Mouse (Mus musculus): Measurements from ENCODE around the gene Otub2. TPM values are rescaled to one million over a fixed set of nuclear protein-coding genes. Genes with fewer than 3 reads are reported as not detected.

Otub2 gene
- total RNA-seq, 2 experiments from 2014 or later = 3.4 to 3.9 TPM

DNA sequence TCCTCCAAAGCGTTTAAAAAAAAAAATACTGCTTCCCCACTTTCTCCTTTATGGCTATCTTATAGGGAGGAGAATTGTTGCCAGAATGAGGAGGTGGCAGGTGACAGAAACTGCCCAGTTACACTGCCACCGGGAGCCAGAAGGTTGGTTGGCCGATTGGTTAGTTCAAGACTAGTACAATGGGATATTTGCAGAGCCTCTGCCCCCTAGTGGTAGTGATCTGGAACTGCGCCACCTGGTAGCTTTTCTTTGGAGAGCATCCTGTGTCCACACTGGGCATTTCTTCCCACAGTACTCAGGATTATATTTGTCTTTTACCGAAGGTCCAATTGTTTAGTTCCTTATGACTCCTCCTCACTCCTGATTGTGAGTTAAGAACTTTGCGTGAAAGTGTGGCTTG lies 16.8 kb upstream of the Otub2 start:
- peak; percentile 64 to 79 for DNase-seq

DNA sequence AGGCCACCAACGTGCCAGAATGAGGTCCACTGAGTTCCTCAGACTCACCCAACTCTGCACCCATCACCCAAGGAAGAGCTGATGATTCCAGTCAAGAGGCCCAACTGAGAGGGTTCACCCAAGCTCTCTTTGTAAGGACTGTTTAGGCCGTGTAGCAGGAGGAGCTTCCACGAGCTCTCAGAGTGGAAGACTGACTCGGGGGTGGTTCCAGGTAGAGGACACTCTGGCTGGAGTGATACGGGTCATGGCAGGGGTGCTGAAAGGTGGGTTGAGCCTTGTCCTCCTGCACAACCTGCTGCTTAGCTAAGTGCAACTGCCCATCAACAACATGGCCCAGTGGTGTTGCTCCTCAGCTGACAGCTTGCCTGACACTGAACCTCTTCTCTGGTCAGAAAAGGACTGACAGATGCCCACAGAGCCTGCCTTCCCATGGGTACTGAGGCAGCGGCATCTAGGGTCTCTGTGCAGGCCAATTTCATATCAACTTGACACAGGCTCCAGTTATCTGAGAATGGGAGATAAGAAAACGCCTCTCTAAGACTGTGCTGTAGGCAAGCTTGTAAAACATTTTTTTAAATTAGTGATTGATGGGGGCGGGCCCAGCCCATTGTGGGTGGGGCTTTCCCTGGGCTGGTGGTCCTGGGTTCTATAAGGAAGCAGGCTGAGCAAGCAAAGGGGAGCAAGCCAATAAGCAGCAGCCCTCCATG lies 14.8 kb upstream of the Otub2 start:
- no peak for DNase-seq

DNA sequence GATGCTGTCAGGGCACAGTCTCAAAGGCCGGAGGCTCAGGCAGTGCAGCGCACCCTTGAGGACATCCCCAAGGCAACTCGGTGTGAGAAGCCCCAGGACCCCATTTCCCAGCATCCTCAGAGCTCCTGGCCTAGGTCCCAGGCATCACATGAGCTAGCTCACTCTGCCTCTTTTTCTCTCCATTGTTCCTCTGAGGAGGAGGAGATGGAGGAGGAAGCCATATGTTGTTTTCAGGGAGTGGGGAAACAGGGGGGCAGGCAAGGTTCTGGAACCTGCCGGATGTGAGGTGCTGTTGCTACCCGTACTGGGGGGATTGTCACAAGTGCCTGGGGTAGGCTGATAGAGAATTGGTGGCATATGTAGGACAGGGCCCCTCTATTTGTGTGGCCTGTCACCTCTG lies 12.4 kb upstream of the Otub2 start:
- DNase-seq = no peak

DNA sequence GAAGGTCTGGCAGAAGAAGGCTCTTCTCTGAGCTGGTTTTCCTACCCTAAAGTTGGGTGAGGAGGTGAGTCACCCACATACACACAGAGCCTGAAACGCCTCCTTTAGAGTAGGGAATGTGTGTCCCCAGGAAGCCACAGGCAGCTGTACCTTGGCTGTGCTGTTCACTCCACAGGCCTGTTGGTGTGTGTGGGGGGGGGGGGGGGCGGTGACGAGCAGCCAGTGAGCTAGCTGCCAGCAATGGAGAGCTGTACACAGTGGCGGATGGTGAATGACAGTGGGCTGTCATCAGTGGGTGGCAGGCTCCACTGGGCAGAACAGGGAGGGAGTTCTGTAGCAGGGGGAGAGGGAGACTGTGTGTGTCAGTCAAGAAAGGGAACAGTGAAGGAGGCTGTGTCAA lies 11.7 kb upstream of the Otub2 start:
- DNase-seq = no peak

DNA sequence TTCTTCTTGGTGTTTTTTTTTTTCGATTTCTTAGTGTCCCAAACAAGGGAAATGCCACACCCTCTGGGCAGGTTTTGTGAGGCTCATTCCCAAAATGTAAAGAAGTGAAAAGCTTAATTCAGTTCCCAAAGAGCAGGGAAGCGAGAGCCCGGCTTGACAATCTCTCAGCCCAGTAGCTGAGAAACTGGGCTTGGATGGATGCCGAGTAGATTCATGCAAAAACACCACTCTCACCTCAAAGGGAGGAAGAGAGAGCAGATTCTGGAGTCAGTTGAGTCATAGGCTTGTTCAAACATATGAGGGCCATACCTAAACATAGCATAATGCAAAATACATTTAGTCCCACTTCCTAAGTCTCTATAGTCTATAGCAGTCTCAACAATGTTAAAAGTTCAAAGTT lies 8.3 kb upstream of the Otub2 start:
- no peak for DNase-seq

DNA sequence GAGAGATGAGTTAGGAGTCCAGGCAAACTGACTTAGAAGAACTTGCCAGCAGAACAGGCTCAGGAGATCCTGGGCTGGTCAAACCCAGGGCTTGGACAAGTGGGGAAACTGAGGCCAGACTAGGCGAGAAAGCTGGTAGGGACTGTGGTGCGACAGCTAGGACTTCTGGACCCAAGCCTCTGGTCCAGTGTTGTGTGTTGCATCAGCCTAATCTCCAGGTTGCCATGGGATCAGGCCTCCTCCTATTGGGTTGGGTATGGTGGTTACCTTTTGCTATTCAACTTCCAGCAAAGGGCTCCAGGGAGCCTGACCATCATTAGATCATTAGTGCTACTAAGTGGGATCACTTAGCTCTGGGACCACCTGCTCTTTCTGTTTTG lies 856 bp downstream of the Otub2 start:
- no peak for DNase-seq

DNA sequence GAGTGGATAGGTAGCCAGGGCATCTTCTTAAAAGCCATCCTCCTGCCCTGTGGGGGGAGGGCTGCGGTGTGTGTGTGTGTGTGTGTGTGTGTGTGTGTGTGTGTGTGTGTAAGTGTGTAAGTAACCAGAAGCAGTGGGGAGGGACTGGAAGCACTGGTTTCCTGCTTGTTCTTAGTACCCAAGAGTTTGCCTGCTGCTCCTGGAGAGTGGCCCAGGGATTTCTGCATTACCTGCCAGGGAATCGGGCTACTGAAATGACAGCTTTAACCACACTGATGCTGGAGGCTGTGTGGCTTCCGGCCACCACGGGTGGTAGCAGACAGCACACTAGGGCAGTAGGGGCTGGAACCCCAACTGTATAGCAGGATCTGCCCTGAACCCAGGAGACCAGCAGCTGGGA lies 1.5 kb downstream of the Otub2 start:
- DNase-seq = no peak

DNA sequence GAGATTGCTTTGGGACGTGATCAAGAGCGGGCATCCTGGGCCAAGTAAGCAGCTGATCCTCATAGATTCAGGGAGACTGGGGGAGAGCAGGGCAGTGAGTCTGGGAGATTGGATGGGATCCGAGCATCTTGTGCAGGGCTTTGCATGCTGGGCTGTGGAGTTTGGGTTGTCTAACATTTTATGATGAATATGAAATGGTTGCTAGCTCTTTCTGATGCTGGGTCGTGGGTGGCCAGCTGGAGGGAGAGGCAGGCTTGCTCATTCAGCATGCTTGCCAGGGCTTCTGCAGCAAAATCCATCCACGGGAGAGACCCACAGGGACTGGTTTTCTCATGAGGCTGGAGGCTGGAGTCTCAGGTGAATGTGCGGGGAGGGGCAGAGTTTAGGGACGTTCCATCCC lies 2.6 kb downstream of the Otub2 start:
- no peak for DNase-seq

DNA sequence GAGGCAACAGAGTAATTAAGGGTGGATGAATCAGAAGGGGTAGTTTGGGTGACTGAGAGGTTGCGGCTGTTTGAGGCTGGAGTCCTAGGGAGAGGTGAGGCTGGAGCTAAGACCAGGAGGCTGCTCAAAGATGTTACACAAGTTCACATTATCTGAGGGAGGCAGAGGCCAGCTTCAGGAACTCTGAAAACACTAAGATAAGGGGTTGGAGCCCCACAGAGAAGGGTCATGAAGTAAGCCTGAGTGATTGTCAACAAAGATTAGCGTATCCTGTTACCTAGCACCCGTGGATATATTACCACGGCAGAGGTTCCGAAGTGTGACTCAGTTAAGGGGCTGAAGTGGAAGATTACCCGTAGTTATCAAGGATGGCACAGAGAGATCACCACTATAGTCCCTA lies 5.0 kb downstream of the Otub2 start:
- no peak for DNase-seq

DNA sequence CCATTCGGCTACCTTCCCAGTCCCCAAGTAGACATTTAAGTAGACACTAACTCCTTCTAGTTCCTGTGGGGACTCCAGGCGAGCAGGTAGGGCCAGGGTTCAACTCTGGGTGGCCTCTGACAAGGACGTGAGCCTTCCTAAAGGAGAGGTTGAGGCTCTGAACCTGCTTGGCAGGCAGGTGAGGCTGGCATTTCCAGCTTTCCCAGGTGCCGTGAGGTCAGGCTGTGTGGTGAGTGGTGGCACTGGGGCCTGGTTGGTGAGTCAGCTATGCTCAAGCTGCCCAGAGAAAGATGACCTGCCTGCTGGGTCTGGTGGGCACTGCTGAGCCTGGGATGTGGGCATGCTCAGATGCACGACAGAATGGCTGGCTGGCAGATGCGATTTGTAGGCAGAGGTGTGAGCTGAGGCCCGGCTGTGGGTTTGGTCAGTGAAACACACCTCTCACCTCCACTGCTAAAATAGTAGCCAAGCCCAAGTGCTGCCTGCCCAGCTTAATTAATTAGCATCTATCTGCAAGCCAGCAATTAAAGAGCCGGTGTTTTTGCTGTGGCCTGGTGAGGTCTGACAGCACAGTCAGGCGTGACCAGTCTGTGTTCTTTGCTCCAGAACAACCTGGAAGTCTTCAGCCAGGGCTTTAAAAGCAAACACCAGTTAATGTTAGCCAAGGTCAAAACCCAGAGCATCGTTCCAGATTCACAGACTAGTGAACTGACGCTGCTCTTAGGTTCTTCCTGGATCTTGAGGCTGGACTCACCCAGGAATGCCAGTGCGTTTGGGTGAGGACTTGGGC lies 7.2 kb downstream of the Otub2 start:
- DNase-seq = no peak

DNA sequence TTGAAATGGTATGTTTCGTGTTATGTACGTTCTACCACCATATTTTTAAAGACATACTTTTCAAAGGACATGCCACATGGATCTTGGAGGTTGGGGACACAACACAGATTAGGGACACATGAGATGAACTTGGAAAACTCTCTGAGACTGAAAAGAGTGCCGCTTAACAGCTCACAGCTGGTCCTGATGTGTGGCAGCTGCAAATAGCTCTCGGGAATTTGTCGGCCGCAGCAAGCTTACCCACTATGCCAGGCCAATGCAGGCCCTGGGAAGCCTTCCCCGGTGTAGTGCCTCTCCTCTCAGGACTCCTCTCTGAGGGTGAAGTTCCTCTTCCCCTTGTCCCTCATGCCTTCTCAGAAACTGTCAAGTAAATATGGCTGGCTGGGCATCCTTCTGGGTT lies 8.3 kb downstream of the Otub2 start:
- DNase-seq = no peak

DNA sequence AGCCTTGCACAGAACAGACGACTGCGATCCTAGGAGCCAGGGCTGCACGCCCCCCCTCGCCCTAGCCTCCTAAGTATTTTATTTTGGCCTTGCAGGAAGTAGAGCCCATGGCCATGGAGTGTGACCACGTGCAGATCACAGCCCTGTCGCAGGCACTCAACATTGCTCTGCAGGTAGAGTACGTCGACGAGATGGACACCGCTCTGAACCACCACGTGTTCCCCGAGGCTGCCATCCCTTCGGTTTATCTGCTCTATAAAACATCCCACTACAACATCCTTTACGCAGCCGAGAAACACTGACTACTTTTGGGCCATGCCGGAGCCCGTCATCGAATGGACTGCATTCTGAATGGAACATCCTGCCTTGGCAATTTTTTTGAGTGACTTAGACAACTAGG lies 15.6 kb downstream of the Otub2 start:
- DNase-seq = no peak

DNA sequence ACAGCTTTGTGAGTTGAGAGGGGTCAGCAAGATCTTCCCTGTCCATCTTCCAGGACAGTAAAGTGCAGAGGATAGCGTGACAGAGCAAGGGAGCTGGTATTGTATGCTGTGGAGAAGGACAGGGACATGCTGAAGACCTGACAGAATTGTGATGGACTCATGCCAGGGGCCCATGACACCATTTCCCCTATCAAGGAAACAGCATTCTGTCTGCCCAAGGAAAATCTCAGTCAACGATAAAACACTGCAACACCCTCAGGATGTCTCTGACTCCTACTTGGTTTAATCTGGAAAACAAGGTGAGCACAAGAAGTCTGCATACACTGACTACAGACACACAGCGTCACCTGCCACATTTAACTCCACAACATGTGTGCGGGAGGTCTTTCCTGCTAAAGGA lies 19.2 kb downstream of the Otub2 start, which contains the start of gene 9330161L09Rik:
9330161L09Rik (minus strand) TSS at position 101 of the 400 bp plus-strand sequence.
- no peak for DNase-seq

DNA sequence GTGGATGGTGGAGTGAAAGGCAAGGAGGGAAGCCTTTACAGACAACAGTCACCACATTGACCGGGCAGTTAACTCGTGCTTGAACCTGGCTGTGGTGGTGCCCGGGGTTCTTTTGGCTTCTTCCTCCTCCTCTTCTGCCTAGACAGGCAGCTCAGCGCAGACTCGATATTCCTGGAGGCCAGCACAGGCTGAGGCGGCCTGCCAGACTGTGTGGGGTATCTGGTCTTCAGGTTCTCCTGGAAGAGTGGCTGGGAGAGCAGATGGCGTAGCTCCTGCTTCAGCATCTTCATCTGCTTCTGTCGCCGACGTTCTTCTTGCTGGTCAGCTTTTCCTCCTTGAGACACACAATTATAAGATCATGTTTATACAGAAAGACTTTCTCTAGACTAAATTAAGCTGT lies 19.7 kb downstream of the Otub2 start:
- no peak for DNase-seq

DNA sequence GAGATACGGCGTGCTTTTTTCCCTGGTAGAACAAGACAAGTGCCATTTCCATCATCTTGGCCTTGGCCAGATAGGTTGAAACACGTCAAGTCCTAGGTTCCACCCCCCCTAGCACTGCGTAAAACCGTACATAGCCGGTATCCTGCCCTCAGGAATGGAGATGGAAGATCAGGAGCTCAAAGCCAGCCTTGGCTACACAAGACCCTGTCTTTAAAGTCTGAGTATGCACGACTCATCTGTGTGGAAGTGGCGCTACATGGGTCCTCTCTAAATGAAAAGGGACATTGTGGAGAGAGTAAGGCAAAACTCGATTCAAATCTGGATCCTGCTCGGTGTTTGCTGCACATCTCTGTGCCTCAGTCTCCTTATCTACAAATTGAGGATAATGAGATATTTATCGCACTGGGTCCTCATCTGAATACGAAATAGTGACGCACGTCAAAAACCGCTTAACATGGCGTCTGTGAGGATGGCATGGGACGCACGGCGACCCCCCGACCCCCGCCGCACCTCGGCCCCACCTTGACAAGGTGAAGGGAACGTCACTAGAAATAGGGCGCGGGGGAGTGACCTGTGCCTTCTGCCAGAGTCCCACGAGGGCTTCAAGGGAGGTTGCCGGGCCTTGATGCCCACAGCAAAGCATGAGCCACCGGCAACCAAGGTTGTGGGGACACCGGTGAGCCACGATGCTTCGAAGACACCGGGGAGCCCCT lies 36.7 kb downstream of the Otub2 start:
- DNase-seq = no peak

DNA sequence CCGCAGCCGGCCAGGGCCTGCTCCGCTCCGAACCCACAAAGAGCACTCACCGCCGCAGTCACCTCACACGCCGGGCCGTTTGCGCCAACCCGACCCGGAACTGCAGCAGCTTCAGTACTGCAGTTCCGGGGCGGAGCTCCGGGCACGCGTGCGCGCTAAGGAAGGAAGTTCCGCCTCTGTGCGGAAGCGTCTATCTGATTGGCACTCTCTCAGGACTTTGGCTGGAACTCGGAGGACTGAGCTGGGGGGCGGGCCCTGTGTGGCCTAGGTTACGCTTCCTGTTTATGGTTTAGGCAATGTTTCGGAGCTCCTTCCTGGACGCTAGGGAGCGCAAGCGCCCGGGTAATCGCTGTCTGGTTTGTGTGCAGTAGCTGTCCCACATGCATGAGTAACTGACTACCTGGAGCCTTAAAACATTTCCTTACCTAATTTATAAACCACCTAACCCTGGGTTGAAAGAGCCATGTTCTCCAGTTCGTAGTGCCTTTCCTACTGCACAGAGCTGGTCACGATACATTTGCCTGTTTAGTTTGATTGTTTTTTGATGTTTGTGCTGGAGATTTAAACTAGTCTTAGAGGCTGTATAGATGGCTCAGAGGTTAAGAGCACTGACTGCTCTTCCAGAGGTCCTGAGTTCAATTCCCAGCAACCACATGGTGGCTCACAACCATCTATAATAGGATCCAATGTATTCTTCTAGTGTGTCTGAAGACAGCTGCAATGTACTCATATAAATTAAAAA lies 37.4 kb downstream of the Otub2 start, which contains the start of gene Ddx24:
Ddx24 (minus strand) TSS at position 102 of the 742 bp plus-strand sequence.
- DNase-seq = peak; percentile 98 to 99

DNA sequence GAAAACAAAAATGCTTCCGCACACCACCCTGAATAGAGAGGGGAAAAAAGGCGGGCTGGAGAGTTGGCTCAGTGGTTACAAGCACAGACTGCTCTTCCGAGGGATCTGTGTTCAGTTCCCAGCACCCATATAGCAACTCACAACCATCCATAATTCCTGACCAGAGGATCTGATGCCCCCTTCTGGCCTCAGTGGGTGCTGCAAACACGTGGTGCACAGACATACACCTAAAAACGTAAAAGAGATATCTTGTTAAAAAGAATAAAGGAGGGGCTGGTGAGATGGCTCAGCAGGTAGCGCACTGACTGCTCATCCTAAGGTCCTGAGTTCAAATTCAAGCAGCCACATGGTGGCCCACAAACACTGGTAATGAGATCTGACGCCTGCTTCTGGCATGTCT lies 38.2 kb downstream of the Otub2 start:
- no peak for DNase-seq

DNA sequence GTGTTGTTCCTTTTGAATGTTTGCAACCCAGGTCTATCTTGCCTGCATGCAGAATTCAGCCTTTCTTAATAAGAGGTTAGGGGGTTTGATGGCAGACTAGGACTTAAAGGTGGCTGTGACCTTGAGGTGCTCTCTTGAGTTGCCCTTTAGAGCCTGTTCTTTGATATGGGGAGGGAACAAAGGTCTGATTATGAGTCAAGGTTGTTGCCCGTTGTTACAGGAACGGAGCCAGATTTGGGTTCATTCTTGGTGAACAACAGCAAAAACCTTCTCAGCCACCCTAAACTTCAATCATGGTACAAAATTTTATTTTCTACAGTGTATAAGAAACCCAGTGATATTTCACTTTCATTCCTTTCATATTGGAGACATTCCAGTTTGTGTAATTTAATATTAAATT lies 44.9 kb downstream of the Otub2 start:
- peak in 1 of 2 experiments; percentile 40 for DNase-seq

DNA sequence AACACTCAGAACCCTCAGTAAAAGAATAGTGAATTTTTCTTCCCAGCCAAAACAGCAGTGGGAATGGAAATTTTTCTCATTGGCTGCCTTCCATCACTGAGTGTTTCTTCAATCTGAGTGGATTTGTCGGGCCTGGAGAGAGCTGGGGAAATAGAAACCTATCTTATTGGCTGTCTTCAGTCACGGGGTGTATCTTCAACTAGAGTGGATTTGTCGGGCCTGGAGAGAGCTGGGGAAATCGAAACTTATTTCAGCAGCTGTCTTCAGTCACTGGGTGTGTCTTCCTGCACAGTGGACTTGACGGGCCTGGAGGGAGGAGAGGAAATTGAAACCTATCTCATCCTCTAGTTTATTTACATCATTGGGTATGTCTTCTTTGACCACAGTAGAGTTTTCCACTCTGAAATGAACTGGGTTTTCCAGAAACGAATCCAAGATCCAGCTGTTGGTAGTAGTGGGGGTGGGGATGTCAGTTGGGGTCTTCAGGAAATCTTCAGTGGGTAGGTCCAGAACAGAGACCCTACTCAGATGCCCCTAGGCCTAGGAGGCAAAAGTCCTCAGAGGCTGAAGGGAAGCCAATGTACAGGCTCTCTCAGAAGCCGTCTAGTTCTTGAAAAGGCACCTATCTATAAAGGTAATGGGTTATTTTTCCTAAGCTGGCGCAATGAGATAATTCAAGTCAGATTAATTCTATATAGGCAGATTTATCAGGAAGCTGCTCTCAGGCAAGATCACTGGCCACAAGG lies 45.7 kb downstream of the Otub2 start, which contains the start of gene Ifi27:
Ifi27 (plus strand) TSS at position 226 of the 746 bp plus-strand sequence.
- DNase-seq = peak; percentile 90 to 96

DNA sequence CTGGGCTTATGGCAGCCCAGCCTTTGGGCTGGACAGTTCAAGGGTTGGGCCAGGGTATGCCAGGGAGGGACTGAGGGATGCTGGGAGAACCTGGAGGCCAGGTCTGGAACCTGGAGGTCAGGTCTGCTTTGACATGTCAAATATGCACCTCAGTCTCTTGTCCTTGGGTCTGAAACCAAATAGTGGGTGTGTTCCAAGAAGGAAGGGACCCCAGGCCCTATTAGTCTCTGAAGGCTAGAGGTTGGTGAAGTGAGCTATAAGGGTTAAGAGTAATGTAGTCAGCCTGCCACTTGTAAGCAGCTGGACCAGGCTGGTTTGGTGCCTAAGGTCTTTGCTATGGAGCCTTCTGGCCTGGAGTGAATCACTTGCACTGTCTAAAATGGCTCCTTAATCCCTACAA lies 46.4 kb downstream of the Otub2 start:
- DNase-seq = no peak

DNA sequence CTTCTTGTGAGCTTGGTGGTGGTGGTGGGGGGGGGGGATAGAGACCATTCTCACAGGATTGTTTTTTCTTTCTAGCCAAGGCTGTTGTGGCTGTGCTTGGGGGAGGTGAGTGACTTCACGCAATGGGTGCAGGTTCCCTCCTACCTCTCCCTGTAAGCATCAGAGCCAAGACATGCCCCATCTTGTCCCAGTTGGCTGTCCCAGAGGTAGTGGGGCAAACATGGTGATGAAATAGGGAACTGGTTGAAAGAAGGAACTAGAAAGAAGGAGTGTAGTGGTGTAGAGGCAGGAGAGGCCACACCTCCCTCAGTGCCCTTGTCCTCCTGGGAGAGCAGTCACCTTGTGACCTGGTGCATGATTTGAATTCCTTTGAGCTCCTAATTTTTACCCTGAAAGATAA lies 49.1 kb downstream of the Otub2 start:
- DNase-seq = no peak

DNA sequence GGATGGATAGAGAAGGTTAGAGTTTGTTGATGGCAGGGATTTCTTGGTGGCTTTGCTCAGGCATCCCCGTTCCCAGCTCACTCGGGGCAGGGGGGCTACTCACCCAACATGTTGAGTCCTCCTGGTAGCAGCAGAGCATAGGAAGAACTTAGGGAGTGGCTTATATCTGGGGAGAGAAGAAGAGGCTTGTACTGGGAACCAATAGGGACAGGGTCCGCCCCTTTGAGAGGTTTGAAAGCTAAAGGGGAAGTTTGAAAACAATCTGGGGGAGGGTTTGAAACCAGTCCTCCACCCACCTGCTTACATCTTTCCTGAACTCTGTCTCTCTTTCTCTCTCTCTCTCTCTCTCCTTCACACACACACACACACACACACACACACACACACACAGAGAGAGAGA lies 55.0 kb downstream of the Otub2 start, which contains the start of gene Ifi27l2a:
Ifi27l2a (minus strand) TSS at position 157 of the 400 bp plus-strand sequence.
- peak; percentile 51 to 68 for DNase-seq

Data from heart, adult 18-20 months (tissue).